Mouse (Mus musculus) layer of hippocampus, adult 9-11 months (tissue): ENCODE results near the gene Dgke.
"Not testable (repeated sequence)": the region's sequence is repeated elsewhere in the genome, so short reads cannot be mapped to it uniquely, and the experiment has no call there.

Experiments used
- DNase-seq: peaks from one replicate; pipeline ENCODE4 v3.0.0; 2022

Dgke gene

GRCm38 (mm10) chr11:89066750-89067149 is at the start of gene Dgke:
Dgke (minus strand) TSS chr11:89066850.
- DNase-seq, result no peak

DNA sequence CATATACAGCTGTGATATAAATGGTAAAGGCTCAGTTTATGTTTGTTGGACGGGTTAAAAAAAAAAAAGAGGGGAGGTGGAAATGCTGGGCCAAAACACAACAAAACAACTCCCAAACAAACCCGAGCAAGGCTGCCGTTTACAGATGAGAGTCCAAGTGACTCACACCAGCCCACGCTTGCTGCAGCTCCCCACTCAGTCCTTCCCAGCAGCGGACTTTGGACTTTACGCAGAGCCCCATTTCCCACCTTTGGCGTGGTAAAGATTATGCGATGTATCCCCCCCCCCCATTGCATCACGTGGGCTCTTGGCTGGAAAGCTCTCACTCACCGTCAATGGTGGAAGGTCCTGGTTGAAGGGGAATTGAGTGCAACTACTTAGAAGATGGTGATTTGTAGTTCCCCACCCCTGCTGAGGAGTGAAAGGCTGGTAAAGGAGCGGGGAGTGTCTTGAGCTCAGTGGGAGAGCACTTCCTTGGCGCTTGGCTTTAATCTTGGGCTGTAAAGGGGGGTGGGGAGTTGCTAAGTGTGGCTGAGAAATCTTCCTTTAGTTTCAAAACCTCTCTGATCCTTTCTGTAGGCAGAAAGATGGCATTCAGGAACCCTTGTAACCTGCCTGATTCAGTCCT is 40.6 kb upstream of the Dgke start:
- no peak for DNase-seq

DNA sequence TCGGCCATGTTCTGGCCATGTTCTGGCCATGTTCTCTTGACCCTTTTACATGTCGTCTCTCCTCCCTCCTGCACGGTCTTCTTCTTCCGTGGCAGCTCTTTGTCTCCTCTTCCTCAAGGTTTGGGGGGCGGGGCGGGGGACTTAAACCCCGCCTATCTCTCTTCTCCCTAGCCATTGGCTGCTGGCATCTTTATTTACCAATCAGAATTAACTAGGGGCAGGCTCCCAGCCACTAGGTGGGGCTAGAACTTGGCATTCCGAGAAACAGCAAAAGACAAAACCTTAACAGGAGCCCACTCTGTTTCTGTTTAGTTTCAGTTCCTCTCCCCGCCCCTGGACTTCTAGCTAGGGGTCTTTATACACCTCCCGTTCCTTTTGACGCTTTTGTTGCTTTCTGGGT is 39.2 kb upstream of the Dgke start:
- no peak for DNase-seq

- no peak for DNase-seq
Observed at GRCm38 (mm10) chr11:89105211-89105610, 38.6 kb upstream of the Dgke start.

GRCm38 (mm10) chr11:89103166-89103565 is 36.5 kb upstream of the Dgke start:
- no peak for DNase-seq

GRCm38 (mm10) chr11:89100826-89101321 is 34.2 kb upstream of the Dgke start:
- DNase-seq, result peak; percentile 25

DNA sequence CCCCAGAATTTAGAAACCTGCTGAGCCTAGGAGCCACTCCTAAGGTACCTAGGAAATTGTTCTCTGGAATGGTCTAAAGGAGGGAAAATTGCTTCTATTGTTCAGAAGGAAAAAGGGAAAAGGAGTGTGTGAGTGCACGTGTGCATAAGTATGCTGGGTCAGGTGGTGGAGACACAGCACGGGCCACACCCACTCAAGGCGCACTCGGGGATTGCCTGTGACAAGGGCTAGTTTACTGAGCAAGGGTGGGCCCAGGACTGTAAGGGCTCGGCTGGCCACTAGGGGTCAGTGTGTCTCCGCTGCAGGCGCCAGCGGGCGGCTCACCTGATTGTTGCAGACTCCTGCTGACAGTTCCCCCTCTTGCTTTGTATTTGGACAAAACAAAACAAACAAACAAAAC is 33.8 kb upstream of the Dgke start:
- peak; percentile 72 for DNase-seq

DNA sequence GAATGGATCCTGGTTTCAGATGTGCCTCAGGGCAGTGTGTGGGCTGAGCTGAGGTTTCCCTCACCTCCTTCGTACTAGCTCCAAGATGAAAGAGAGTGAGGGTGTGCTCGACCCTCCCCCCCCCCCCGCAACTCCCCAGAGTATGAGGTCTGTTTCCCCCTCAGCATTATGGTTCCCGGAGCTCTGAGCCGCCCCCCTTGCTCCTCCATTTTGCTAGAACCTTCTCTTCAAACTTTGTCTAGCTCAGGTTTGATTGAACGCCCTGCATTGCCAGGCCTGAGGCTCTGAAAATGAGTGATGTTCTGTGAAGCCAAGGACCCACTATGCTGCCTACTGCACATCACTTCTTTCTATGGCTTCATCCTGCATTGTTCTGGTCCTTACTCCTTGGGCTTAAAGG is 32.3 kb upstream of the Dgke start:
- DNase-seq, result no peak

DNA sequence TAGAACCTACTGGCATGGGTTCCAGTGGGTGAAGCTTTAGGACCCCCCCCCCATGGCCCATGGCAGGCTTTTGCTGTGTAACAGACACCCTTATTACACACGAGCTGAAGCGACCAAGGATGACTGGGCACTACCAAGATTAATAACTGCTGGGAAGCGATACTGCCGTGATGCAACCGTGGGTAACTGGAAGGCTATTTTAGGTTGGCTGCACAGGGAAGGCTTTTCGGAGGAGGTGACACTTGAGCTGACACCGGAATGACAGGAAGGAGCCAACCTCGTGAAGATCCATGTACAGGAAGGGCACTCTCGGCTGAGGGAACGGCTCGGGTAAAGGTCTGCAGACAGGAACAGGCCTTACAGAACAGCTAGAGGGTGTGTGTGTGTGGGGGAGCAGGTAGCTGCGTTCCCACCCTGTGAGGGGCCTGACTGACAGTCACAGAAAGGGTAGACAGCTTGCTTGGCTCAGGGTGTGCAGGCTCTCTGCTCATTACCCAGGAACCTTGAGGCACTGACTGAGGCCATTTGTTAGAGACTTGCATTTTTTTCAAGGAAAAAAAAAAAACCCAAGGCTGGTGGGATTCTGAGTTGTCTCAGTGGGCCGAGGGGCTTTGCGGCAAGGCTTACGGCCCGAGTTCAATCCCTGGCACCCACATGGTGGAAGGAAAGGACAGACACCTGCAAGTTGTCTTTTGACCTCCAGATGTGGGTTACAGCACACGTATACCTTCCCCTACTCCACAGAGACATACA is 31.6 kb upstream of the Dgke start:
- DNase-seq, result peak; percentile 18

GRCm38 (mm10) chr11:89097292-89097691 is 30.6 kb upstream of the Dgke start:
- not testable (repeated sequence) for DNase-seq

GRCm38 (mm10) chr11:89095306-89095705 is 28.7 kb upstream of the Dgke start:
- no peak for DNase-seq

- peak; percentile 59 for DNase-seq
Observed at GRCm38 (mm10) chr11:89092714-89093113, 26.1 kb upstream of the Dgke start.

GRCm38 (mm10) chr11:89090359-89090758 is 23.7 kb upstream of the Dgke start:
- DNase-seq, result not testable (repeated sequence)

DNA sequence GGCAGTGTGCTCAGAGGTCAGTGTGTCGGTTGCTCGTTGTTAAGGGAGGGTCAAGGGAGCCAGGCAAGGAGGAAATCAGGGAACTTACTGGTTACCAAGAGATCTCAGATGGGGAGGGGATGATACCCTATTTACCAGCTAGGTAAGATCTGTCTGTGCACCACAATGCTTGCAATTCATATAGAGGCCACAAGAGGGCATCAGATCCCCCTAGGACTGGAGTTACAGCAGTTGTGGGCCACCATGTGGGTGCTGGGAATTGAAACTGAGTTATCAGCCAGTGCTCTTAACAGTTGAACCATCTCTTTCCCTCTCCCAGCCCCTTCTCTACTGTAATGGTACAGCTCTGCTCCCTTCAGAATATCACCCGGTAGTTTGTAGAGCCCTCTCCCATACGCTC is 22.1 kb upstream of the Dgke start:
- DNase-seq, result no peak

GRCm38 (mm10) chr11:89086208-89086809 is 19.7 kb upstream of the Dgke start:
- DNase-seq, result no peak

- peak; percentile 19 for DNase-seq
Observed at GRCm38 (mm10) chr11:89084601-89085000, 18.0 kb upstream of the Dgke start.

GRCm38 (mm10) chr11:89082691-89083090 is 16.0 kb upstream of the Dgke start:
- DNase-seq, result not testable (repeated sequence)

DNA sequence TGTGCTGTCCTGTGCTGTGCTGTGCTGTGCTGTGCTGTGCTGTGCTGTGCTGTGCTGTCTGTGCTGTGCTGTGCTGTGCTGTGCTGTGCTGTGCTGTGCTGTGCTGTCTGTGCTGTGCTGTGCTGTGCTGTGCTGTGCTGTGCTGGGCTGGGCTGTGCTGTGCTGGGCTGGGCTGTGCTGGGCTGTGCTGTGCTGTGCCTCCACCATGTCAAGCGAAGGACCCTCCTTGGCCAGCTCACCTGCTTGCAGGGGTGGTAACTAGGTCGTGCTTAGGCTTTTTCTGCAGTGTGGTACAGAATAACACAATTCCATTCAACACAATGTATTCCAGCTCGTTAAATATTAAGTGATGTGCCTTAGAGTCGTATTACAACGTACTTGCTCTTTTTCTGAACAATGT is 15.3 kb upstream of the Dgke start:
- not testable (repeated sequence) for DNase-seq

DNA sequence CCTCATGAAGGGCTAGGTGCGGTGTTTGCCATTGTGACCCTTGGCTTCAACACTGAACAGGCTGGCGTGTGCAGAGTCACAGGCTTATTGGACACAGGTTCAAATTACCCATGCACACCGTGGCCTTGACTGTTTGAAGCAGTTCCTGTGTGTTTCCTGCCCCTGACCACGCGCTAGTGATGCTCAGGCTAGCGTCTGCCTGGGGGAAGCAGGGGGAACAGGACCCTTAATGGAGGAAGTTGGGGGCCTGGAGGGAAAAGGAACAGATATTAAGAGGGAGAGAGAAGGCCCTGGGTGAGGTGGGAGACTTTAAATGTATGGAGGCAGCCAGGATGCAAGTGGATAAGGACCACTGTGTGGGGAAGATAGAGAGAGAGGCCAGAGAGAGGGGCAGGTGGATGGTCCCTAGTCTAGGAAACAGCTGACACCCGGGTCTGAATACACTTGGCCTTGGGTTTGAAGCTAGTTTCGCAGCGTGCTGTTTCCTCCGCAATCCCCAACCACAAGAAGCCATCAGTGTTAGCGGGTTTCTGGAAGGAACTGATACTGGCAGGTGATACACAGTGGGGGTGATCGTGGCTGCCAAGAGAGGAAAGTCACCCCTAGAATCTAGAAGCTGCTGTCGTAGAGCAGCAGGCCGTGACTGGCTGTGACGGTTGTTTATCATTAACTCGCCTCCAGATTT is 12.5 kb upstream of the Dgke start:
- no peak for DNase-seq

GRCm38 (mm10) chr11:89078305-89078704 is 11.7 kb upstream of the Dgke start:
- no peak for DNase-seq

DNA sequence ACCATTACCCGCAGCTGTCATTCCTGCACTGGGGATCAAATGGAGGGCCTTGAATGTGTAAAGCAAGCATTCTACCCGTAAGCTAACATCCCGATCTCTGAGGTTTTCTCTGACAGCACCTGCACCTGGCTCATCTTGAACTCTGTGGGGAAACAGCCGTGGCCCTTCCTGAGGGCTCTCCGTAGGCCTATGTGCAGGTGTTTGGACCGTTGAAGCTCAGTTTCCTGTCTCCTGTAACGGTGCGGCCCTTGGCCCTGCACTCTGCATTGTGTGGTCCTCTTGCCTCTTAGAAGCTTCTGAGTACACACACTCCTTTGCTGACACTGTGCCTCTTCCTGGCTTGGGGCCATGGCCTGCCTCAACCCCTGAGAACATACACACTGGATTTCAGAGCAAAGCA is 11.0 kb upstream of the Dgke start:
- no peak for DNase-seq

DNA sequence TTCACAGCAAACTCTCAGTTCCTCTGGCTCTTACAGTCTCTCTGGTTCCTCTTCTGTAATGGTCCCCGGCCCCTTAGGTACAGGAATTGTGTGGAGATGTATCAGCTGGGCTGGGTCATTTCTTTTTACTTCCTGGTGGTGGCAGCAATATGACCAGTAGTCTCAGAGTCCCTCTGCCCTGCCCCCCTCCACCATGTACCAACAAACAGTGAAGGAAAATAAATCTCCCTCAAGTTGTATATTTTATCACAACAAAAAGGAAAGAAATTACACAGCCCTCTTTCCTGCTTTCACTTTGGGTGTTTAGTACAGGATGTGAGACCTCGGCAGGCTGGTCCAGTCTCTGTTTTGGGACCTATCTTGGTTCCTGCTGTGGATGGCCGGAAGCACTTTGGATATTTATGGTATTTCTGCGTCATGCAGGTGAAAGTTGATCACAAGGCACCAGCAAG is 9.7 kb upstream of the Dgke start:
- DNase-seq, result no peak

GRCm38 (mm10) chr11:89074783-89075413 is 8.2 kb upstream of the Dgke start:
- no peak for DNase-seq
